Mouse (Mus musculus): ENCODE measurements around the gene Lurap1. TPM values are rescaled to one million over a fixed set of nuclear protein-coding genes. Genes with fewer than 3 reads are reported as not detected.

Lurap1 gene
- polyA plus RNA-seq, 1 experiment, result 0.81 TPM

GRCm38 (mm10) chr4:116122762-116123161, 28.4 kb downstream of the Lurap1 start:
- H3K27ac ChIP-seq (ENCODE audit: insufficient read depth, low read length), result no peak overlapping the region
- H3K4me3 ChIP-seq (ENCODE audit: extremely low read depth, insufficient read depth, insufficient read length), result no peak overlapping the region
- no peak for TF ChIP-seq CTCF (IDR thresholded peaks at IDR 0.05; ENCODE audit: extremely low read depth, insufficient read depth, insufficient read length, insufficient replicate concordance)
- TF ChIP-seq POLR2A (IDR thresholded peaks at IDR 0.05; ENCODE audit: low read depth, low read length), result no peak
- no peaks in the 10 kb centered on the region for H3K27me3 ChIP-seq (ENCODE audit: control insufficient read depth, insufficient read depth, low read length)
- H3K36me3 ChIP-seq (ENCODE audit: control insufficient read depth, insufficient read depth, low read length), result no peaks in the 10 kb centered on the region
- DNase-seq (ENCODE audit: low read depth in 1 of 2, low spot score in 2 of 2), result no peak
- peaks cover 6% of the 10 kb centered on the region; the same call in 1 of the 2 replicates for H3K4me1 ChIP-seq (ENCODE audit: control insufficient read depth, insufficient read depth, insufficient read length)
- 3% methylated on average over 1 of the region's 1 CpGs for WGBS

GRCm38 (mm10) chr4:116111486-116111885, 39.7 kb downstream of the Lurap1 start:
- Histone ChIP-seq H3K27me3 (ENCODE audit: control insufficient read depth, insufficient read depth, low read length) (no peaks in the 10 kb centered on the region), H3K4me3 (ENCODE audit: extremely low read depth, insufficient read depth, insufficient read length) (no peak overlapping the region), H3K27ac (ENCODE audit: insufficient read depth, low read length) (no peak overlapping the region), H3K4me1 (ENCODE audit: control insufficient read depth, insufficient read depth, insufficient read length) (no peaks in the 10 kb centered on the region), H3K36me3 (ENCODE audit: control insufficient read depth, insufficient read depth, low read length) (no peaks in the 10 kb centered on the region)
- DNase-seq (ENCODE audit: low read depth in 1 of 2, low spot score in 2 of 2), result no peak
- 95% methylated on average over 2 of the region's 2 CpGs for WGBS
- TF ChIP-seq CTCF (IDR thresholded peaks at IDR 0.05; ENCODE audit: extremely low read depth, insufficient read depth, insufficient read length, insufficient replicate concordance), result no peak
- no peak for TF ChIP-seq POLR2A (IDR thresholded peaks at IDR 0.05; ENCODE audit: low read depth, low read length)

- TF ChIP-seq CTCF (IDR thresholded peaks at IDR 0.05; ENCODE audit: extremely low read depth, insufficient read depth, insufficient read length, insufficient replicate concordance) (no peak), POLR2A (IDR thresholded peaks at IDR 0.05; ENCODE audit: low read depth, low read length) (no peak)
- WGBS, result 96% methylated on average over 6 of the region's 6 CpGs
- no peaks in the 10 kb centered on the region for H3K27me3 ChIP-seq (ENCODE audit: control insufficient read depth, insufficient read depth, low read length)
- no peak for DNase-seq (ENCODE audit: low read depth in 1 of 2, low spot score in 2 of 2)
- no peaks in the 10 kb centered on the region for H3K4me1 ChIP-seq (ENCODE audit: control insufficient read depth, insufficient read depth, insufficient read length)
- no peak overlapping the region for H3K27ac ChIP-seq (ENCODE audit: insufficient read depth, low read length)
- H3K4me3 ChIP-seq (ENCODE audit: extremely low read depth, insufficient read depth, insufficient read length), result no peak overlapping the region
- H3K36me3 ChIP-seq (ENCODE audit: control insufficient read depth, insufficient read depth, low read length), result no peaks in the 10 kb centered on the region
Measured at GRCm38 (mm10) chr4:116110695-116111094, 40.4 kb downstream of the Lurap1 start.

GRCm38 (mm10) chr4:116105278-116105677, 45.9 kb downstream of the Lurap1 start:
- no peaks in the 10 kb centered on the region for H3K27me3 ChIP-seq (ENCODE audit: control insufficient read depth, insufficient read depth, low read length)
- no peaks in the 10 kb centered on the region for H3K4me1 ChIP-seq (ENCODE audit: control insufficient read depth, insufficient read depth, insufficient read length)
- WGBS, result 95% methylated on average over 5 of the region's 5 CpGs
- TF ChIP-seq CTCF (IDR thresholded peaks at IDR 0.05; ENCODE audit: extremely low read depth, insufficient read depth, insufficient read length, insufficient replicate concordance) (no peak), POLR2A (IDR thresholded peaks at IDR 0.05; ENCODE audit: low read depth, low read length) (no peak)
- H3K36me3 ChIP-seq (ENCODE audit: control insufficient read depth, insufficient read depth, low read length), result peaks cover 3% of the 10 kb centered on the region; the same call in 1 of the 2 replicates
- H3K27ac ChIP-seq (ENCODE audit: insufficient read depth, low read length), result no peak overlapping the region
- no peak overlapping the region for H3K4me3 ChIP-seq (ENCODE audit: extremely low read depth, insufficient read depth, insufficient read length)
- no peak for DNase-seq (ENCODE audit: low read depth in 1 of 2, low spot score in 2 of 2)

GRCm38 (mm10) chr4:116100959-116101358, 50.2 kb downstream of the Lurap1 start:
- no peak for TF ChIP-seq POLR2A (IDR thresholded peaks at IDR 0.05; ENCODE audit: low read depth, low read length)
- TF ChIP-seq CTCF (IDR thresholded peaks at IDR 0.05; ENCODE audit: extremely low read depth, insufficient read depth, insufficient read length, insufficient replicate concordance), result no peak
- no peak for DNase-seq (ENCODE audit: low read depth in 1 of 2, low spot score in 2 of 2)
- no peak overlapping the region for H3K4me3 ChIP-seq (ENCODE audit: extremely low read depth, insufficient read depth, insufficient read length)
- 81% methylated on average over 7 of the region's 7 CpGs for WGBS
- no peaks in the 10 kb centered on the region for H3K27me3 ChIP-seq (ENCODE audit: control insufficient read depth, insufficient read depth, low read length)
- peaks cover 20% of the 10 kb centered on the region for H3K36me3 ChIP-seq (ENCODE audit: control insufficient read depth, insufficient read depth, low read length)
- H3K27ac ChIP-seq (ENCODE audit: insufficient read depth, low read length), result no peak overlapping the region
- H3K4me1 ChIP-seq (ENCODE audit: control insufficient read depth, insufficient read depth, insufficient read length), result no peaks in the 10 kb centered on the region

GRCm38 (mm10) chr4:116097211-116097610, 53.9 kb downstream of the Lurap1 start:
- no peak for TF ChIP-seq POLR2A (IDR thresholded peaks at IDR 0.05; ENCODE audit: low read depth, low read length)
- TF ChIP-seq CTCF (IDR thresholded peaks at IDR 0.05; ENCODE audit: extremely low read depth, insufficient read depth, insufficient read length, insufficient replicate concordance), result no peak
- H3K27me3 ChIP-seq (ENCODE audit: control insufficient read depth, insufficient read depth, low read length), result no peaks in the 10 kb centered on the region
- H3K4me1 ChIP-seq (ENCODE audit: control insufficient read depth, insufficient read depth, insufficient read length), result no peaks in the 10 kb centered on the region
- no peak overlapping the region for H3K4me3 ChIP-seq (ENCODE audit: extremely low read depth, insufficient read depth, insufficient read length)
- peaks cover 34% of the 10 kb centered on the region for H3K36me3 ChIP-seq (ENCODE audit: control insufficient read depth, insufficient read depth, low read length)
- no peak overlapping the region for H3K27ac ChIP-seq (ENCODE audit: insufficient read depth, low read length)
- no peak for DNase-seq (ENCODE audit: low read depth in 1 of 2, low spot score in 2 of 2)
- WGBS, result 88% methylated on average over 8 of the region's 8 CpGs

- H3K4me3 ChIP-seq (ENCODE audit: extremely low read depth, insufficient read depth, insufficient read length), result no peak overlapping the region
- DNase-seq (ENCODE audit: low read depth in 1 of 2, low spot score in 2 of 2), result no peak
- H3K27ac ChIP-seq (ENCODE audit: insufficient read depth, low read length), result no peak overlapping the region
- H3K27me3 ChIP-seq (ENCODE audit: control insufficient read depth, insufficient read depth, low read length), result no peaks in the 10 kb centered on the region
- TF ChIP-seq CTCF (IDR thresholded peaks at IDR 0.05; ENCODE audit: extremely low read depth, insufficient read depth, insufficient read length, insufficient replicate concordance) (no peak), POLR2A (IDR thresholded peaks at IDR 0.05; ENCODE audit: low read depth, low read length) (no peak)
- WGBS, result 93% methylated on average over 10 of the region's 10 CpGs
- H3K4me1 ChIP-seq (ENCODE audit: control insufficient read depth, insufficient read depth, insufficient read length), result no peaks in the 10 kb centered on the region
- peaks cover 34% of the 10 kb centered on the region for H3K36me3 ChIP-seq (ENCODE audit: control insufficient read depth, insufficient read depth, low read length)
Measured at GRCm38 (mm10) chr4:116096291-116096690, 54.8 kb downstream of the Lurap1 start.
